Mouse (Mus musculus) liver, embryonic 14.5 days (tissue): ENCODE data around the gene Hba-x. TPM values are rescaled to one million over a fixed set of nuclear protein-coding genes. Genes with fewer than 3 reads are reported as not detected.

Source experiments
- ATAC-seq: fragments of 200-750 bp; cut with Nextera tagmentation; 2 replicates; pipeline ENCODE4 v1.8.0; 2017; ENCODE audit warnings: moderate number of reproducible peaks, mild to moderate bottlenecking, moderate library complexity; ENCODE audit not compliant: insufficient read depth
- DNase-seq, 3 experiments: peaks; one replicate each; pipeline ENCODE4 v3.0.0-alpha.2; 2012 to 2013; ENCODE audit warnings: low read depth in 3 of 3, low spot score in 3 of 3
- H3K27ac ChIP-seq: fragments of 300-500 bp; sonication (generic); 2 replicates; pipeline ENCODE4 v1.5.1; 2014; ENCODE audit warnings: moderate library complexity, mild to moderate bottlenecking, control low read depth, inconsistent platforms
- H3K27me3 ChIP-seq: fragments of 300-500 bp; sonication (generic); 2 replicates; pipeline ENCODE4 v1.6.1; 2014; ENCODE audit warnings: mild to moderate bottlenecking, low read length, moderate library complexity; ENCODE audit not compliant: control insufficient read depth, insufficient read depth
- H3K36me3 ChIP-seq: fragments of 300-500 bp; sonication (generic); replicated peaks from 2 replicates; pipeline ENCODE4 v1.6.1; 2014; ENCODE audit warnings: low read depth; ENCODE audit not compliant: control insufficient read depth, insufficient read depth
- H3K4me1 ChIP-seq, 2 experiments: fragments of 200-500 bp in 1 of 2; fragments of 300-500 bp in 1 of 2; sonication (generic) in 1 of 2; replicated peaks; 2 replicates each; pipeline ENCODE4 v1.6.1; 2012 to 2014; ENCODE audit warnings: antibody characterized with exemption in 1 of 2, inconsistent platforms in 1 of 2, low read length in 1 of 2; ENCODE audit not compliant: control insufficient read depth in 2 of 2, insufficient read depth in 2 of 2
- H3K4me2 ChIP-seq: fragments of 300-500 bp; sonication (generic); 2 replicates; pipeline ENCODE4 v1.6.1; 2014; ENCODE audit warnings: low read depth, mild to moderate bottlenecking, control low read depth, moderate library complexity
- H3K4me3 ChIP-seq, 2 experiments: fragments of 200-500 bp in 1 of 2; fragments of 300-500 bp in 1 of 2; sonication (generic) in 1 of 2; 2 replicates each; pipeline ENCODE4 v1.5.1; 2012 to 2014; ENCODE audit warnings: low read depth in 2 of 2, low read length in 2 of 2, mild to moderate bottlenecking in 2 of 2, control low read depth in 1 of 2, inconsistent platforms in 1 of 2, moderate library complexity in 1 of 2; ENCODE audit not compliant: insufficient read depth in 1 of 2
- H3K9ac ChIP-seq: fragments of 300-500 bp; sonication (generic); replicated peaks from 2 replicates; pipeline ENCODE4 v1.6.1; 2014; ENCODE audit warnings: mild to moderate bottlenecking, control low read depth, moderate library complexity
- H3K9me3 ChIP-seq: fragments of 300-500 bp; sonication (generic); 2 replicates; pipeline ENCODE4 v1.6.1; 2016; ENCODE audit warnings: low read length, mixed read lengths; ENCODE audit not compliant: control insufficient read depth
- CTCF ChIP-seq: IDR thresholded peaks from 2 replicates; pipeline ENCODE4 v1.5.1; 2016; ENCODE audit warnings: antibody characterized with exemption, low read depth, control low read depth
- EP300 ChIP-seq: IDR thresholded peaks from 2 replicates; pipeline ENCODE4 v1.6.1; 2016; ENCODE audit warnings: antibody characterized with exemption, low read depth
- WGBS: fragments of 180-500 bp; shearing (Covaris S2); extraction: QIAGEN DNeasy Blood & Tissue Kit; methylation state at CpG from one replicate; pipeline ENCODE4 v1.1.7; 2014; ENCODE audit not compliant: insufficient replicate concordance; 5-methylcytosine and 5-hydroxymethylcytosine counted together
- polyA plus RNA-seq, 2 experiments: library from polyadenylated mRNA; depleted of rRNA in 1 of 2; stranded (reverse) in 1 of 2; unstranded in 1 of 2; fragments of >200 nt; fragmentation: Nextera tagmentation in 1 of 2; extraction: Ambion mirVana in 1 of 2; gene quantifications; 2 replicates each; pipeline versions ENCODE4 v1.2.1 to v1.2.3; 2012 to 2014

Hba-x gene
- polyA plus RNA-seq, 2 experiments, result 32.1 to 74.9 TPM

DNA sequence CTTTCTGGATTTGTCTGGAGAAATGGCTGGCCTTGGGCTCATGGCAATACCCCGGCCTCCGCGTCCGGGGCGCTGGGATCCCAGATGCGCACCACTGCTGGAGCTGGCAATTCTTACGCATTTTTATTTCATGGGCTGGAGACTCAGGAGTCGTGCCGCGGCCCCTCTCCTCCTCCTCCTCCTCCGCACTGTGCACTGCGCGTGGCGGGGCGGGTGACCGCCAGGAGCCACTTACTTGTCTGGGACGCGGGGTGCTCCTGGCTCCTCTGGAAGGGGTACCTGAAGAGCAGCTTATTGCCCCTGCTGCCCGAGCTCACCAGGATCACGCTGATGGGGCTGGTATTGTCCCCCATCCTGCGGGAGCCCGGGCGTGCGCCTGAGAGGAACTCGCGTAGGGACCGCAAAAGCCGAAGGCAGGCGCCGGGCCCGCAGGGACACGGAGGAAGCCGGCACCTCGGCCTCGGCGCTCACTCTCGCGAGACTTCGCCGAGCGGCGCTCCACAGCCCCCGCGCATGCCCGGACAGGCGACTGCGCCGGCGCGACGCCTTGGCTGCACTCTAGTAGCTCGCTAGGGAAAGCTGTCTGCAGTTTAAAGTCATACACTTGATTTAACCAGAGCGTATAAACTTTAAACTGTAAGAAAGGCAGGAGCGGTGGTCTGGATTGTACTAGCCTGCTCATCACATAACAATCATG, 8.9 kb upstream of the Hba-x start, which contains the start of gene Nprl3:
TSS of gene Nprl3 (minus strand) at position 520 of the 697 bp plus-strand sequence.
- DNase-seq (peak; percentile 84 to 89 (median 85)), ATAC-seq (peak; percentile 77)
- Histone ChIP-seq H3K4me1 (peaks cover 73 to 78% of the 10 kb centered on the region in 2 experiments), H3K4me2 (peak within 1 kb of the TSS; percentile 83), H3K9me3 (no peaks in the 10 kb centered on the region), H3K4me3 (peak within 1 kb of the TSS; percentile 75 to 83), H3K36me3 (peaks cover 4% of the 10 kb centered on the region; the same call in 1 of the 2 replicates), H3K9ac (peak within 1 kb of the TSS; percentile 96), H3K27me3 (no peaks in the 10 kb centered on the region), H3K27ac (peak within 1 kb of the TSS; percentile 95)
- TF ChIP-seq CTCF (no peak; the same call in 1 of the 2 replicates), EP300 (peak; percentile 52; the same call in 1 of the 2 replicates)
- WGBS, result under 1% methylated on average over 54 of the region's 54 CpGs

DNA sequence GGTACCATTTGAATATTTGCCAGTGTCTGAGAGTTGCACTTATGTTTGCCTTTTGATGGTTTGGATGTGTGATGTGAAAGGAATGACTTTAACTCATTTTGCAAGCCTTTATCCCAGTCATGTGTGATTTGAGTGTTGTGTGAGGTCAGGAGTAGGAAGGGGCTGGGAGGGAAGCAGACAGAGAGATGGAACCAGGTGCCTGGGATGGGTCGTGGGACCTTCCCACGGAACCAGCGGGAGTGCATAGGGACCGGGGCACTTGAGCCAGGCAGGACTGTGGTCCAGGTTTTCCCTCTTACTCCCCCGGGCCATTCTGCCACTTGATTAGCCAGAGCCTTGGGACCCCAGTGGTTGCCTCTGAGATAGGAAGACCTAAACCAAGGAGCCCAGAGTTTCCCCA, 8.2 kb upstream of the Hba-x start:
- 21% methylated on average over 5 of the region's 5 CpGs for WGBS
- ATAC-seq (peak; percentile 14; the same call in 1 of the 2 replicates), DNase-seq (no peak)
- Histone ChIP-seq H3K27ac (peak overlapping the region; percentile 95), H3K4me2 (peak overlapping the region; percentile 83), H3K4me1 (peaks cover 70 to 72% of the 10 kb centered on the region in 2 experiments), H3K4me3 (peak overlapping the region; percentile 75 to 83), H3K9me3 (no peaks in the 10 kb centered on the region), H3K27me3 (no peaks in the 10 kb centered on the region), H3K36me3 (no peaks in the 10 kb centered on the region; the same call in 1 of the 2 replicates), H3K9ac (peak overlapping the region; percentile 96)
- no peak for TF ChIP-seq EP300
- no peak for TF ChIP-seq CTCF

DNA sequence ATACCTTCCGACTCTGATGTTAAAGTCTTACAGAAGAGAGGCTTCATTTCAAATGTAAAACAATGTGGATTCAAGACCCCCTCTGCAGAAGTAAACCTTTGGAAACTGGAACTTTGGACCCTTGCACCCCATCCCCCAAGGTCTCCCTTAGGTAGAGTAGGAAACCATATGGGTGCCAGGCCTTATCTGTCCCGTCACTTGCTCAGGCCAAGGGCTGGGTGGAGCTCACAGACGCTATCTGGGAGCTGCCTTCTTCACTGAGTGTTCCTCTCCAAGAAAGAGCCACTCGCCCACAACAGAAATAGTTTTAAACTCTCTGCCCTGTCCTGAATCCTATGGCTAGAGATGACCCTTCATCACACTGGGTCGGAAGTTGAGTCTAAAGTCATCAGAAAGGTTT, 7.2 kb upstream of the Hba-x start:
- WGBS, result 14% methylated on average over 5 of the region's 5 CpGs
- H3K4me3 ChIP-seq, result peak overlapping the region; percentile 35 to 83

DNA sequence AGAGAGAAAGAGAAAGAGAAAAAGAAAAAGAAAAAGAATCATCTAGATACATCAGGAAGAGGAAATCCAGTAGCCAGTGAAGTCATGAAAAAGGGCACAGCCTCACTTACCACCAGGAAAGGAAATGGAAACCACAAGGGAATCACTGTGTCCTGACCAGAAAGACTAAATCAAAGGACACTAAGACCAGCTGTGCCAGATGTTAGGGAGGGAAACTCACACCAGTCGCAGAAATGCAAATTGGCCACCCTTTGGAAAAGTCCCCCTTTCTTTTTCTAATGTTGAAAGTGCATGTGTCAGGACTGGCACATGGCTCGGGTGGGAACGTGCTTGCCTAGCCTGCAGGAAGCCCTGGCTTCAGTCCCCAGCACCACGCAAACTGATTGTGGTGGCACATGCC, 5.0 kb upstream of the Hba-x start:
- Histone ChIP-seq H3K4me1 (peaks cover 49 to 55% of the 10 kb centered on the region in 2 experiments), H3K27ac (peak overlapping the region; percentile 72), H3K9ac (no peak overlapping the region), H3K27me3 (no peaks in the 10 kb centered on the region), H3K9me3 (no peaks in the 10 kb centered on the region), H3K36me3 (no peaks in the 10 kb centered on the region), H3K4me2 (no peak overlapping the region), H3K4me3 (no peak overlapping the region)
- TF ChIP-seq EP300, result no peak
- TF ChIP-seq CTCF, result no peak
- DNase-seq (no peak), ATAC-seq (no peak)
- WGBS, result 30% methylated on average over 4 of the region's 4 CpGs

More for the DNA sequence above, 7.2 kb upstream of the Hba-x start:
- peak; percentile 87 to 89 (median 88) for DNase-seq
- H3K27ac ChIP-seq, result peak overlapping the region; percentile 95
- TF ChIP-seq EP300, result peak; percentile 94
- TF ChIP-seq CTCF, result no peak
- H3K36me3 ChIP-seq, result no peaks in the 10 kb centered on the region; the same call in 1 of the 2 replicates
- no peaks in the 10 kb centered on the region for H3K9me3 ChIP-seq
- no peaks in the 10 kb centered on the region for H3K27me3 ChIP-seq
- peaks cover 61 to 65% of the 10 kb centered on the region in 2 experiments for H3K4me1 ChIP-seq
- H3K4me2 ChIP-seq, result peak overlapping the region; percentile 83
- H3K9ac ChIP-seq, result peak overlapping the region; percentile 96
- peak; percentile 86 for ATAC-seq

DNA sequence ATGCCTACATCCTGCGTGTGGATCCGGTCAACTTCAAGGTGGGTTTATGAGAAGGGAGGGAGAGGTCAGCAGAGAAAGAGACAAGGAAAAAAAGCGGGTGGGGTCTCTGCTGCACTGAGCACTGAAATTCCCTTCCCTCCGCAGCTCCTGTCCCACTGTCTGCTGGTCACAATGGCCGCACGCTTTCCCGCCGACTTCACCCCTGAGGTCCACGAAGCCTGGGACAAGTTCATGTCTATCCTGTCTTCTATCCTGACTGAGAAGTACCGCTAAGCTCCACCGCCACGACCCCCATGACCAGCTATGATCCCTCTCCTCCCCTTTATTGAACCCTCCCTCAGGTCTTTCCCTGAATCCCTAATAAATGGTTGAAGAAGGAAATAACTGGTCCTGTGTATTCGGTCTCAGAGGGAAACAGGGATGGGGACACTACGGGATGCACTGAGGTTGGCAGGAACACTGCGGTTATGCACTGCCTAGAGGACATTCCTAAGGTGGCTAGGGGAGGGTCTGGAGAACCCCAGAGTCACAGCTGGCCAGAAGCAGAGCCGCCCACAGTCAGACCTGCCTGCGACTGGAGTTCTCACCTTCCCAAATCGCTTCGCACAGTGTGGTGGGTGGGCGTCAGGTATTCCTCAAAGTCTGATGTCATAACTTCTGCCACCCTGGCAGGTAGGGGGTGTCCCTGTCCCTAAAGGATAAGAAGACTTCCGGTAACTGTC, 1.7 kb downstream of the Hba-x start:
- Histone ChIP-seq H3K27me3 (peaks cover 13% of the 10 kb centered on the region), H3K9me3 (no peaks in the 10 kb centered on the region), H3K4me1 (peaks cover 44 to 50% of the 10 kb centered on the region in 2 experiments), H3K27ac (no peak overlapping the region), H3K4me2 (no peak overlapping the region), H3K4me3 (no peak overlapping the region), H3K9ac (no peak overlapping the region), H3K36me3 (no peaks in the 10 kb centered on the region)
- ATAC-seq (no peak), DNase-seq (no peak)
- no peak for TF ChIP-seq EP300
- no peak for TF ChIP-seq CTCF
- WGBS, result 61% methylated on average over 21 of the region's 21 CpGs
